Mouse (Mus musculus): ENCODE data around the gene Inpp5a. TPM values are rescaled to one million over a fixed set of nuclear protein-coding genes. Genes with fewer than 3 reads are reported as not detected.

Inpp5a gene
- polyA plus RNA-seq, 1 experiment, result 17.6 TPM

GRCm38 (mm10) chr7:139547325-139547724 lies 158.4 kb downstream of the Inpp5a start:
- no peak for TF ChIP-seq POLR2A (IDR thresholded peaks at IDR 0.05; ENCODE audit: borderline replicate concordance, extremely low read depth, insufficient read depth, insufficient read length, poor library complexity, severe bottlenecking)
- TF ChIP-seq CTCF (IDR thresholded peaks at IDR 0.05; ENCODE audit: borderline replicate concordance, extremely low read depth, insufficient read depth, insufficient read length), result no peak
- DNase-seq (ENCODE audit: low read depth), result no peak

DNA sequence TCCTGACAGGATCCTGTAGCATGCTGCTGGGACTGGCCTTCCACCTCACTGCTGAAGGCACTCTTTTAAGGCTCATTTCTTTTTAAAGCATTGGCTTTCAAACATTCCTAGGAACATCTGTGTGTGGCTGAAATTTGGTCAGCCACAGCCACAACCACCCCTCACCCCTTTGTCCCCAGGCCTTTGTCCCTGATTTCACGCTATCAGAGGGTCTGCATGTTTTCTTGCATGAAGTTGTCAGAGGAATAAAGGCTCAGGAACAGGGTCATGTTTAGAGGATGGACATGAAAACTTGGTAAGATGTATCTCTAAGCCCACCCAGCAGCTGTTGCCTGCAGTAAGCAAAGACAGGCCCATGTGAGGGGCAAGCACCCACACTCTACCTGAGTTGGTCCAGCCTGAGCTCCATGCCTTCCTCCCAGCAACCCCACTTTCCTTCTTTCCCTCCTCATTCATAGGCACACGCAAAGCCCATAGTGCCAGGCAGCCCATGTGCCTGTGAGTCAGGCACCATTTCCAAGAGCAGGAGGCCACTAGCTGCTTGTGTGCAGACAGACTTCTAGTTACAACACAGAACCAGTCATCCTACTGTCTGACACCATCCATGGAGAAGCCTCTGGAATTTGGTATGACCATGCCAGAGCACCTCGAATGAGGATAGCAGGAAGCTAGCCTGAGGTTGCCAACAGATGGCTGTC lies 161.3 kb downstream of the Inpp5a start:
- DNase-seq (ENCODE audit: low read depth), result no peak
- TF ChIP-seq CTCF (IDR thresholded peaks at IDR 0.05; ENCODE audit: borderline replicate concordance, extremely low read depth, insufficient read depth, insufficient read length) (no peak), POLR2A (IDR thresholded peaks at IDR 0.05; ENCODE audit: borderline replicate concordance, extremely low read depth, insufficient read depth, insufficient read length, poor library complexity, severe bottlenecking) (no peak)

DNA sequence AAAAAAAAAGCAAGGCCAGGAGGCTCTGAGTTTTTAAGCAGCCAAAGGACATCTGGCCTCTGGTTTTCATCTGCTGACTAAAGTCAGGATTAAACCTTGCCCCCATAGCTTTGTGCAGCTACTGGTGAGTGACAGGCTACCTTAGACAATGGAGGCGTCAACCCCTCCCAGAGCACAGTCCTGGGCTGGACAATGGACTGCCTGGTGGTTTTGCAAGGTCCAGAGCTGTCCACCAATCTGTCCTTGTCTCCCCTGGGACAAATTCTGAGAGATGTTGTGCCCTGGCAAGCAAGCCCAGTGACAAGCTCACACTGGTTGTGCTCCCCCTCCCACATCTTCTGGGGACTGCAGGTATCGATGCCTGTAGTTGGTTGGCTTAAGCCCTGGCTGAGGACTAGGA lies 162.6 kb downstream of the Inpp5a start:
- no peak for DNase-seq (ENCODE audit: low read depth)
- TF ChIP-seq CTCF (IDR thresholded peaks at IDR 0.05; ENCODE audit: borderline replicate concordance, extremely low read depth, insufficient read depth, insufficient read length), result no peak
- no peak for TF ChIP-seq POLR2A (IDR thresholded peaks at IDR 0.05; ENCODE audit: borderline replicate concordance, extremely low read depth, insufficient read depth, insufficient read length, poor library complexity, severe bottlenecking)

GRCm38 (mm10) chr7:139556331-139556730 lies 167.4 kb downstream of the Inpp5a start:
- peak; percentile 56 for DNase-seq (ENCODE audit: low read depth)
- TF ChIP-seq CTCF (IDR thresholded peaks at IDR 0.05; ENCODE audit: borderline replicate concordance, extremely low read depth, insufficient read depth, insufficient read length) (no peak), POLR2A (IDR thresholded peaks at IDR 0.05; ENCODE audit: borderline replicate concordance, extremely low read depth, insufficient read depth, insufficient read length, poor library complexity, severe bottlenecking) (no peak)

DNA sequence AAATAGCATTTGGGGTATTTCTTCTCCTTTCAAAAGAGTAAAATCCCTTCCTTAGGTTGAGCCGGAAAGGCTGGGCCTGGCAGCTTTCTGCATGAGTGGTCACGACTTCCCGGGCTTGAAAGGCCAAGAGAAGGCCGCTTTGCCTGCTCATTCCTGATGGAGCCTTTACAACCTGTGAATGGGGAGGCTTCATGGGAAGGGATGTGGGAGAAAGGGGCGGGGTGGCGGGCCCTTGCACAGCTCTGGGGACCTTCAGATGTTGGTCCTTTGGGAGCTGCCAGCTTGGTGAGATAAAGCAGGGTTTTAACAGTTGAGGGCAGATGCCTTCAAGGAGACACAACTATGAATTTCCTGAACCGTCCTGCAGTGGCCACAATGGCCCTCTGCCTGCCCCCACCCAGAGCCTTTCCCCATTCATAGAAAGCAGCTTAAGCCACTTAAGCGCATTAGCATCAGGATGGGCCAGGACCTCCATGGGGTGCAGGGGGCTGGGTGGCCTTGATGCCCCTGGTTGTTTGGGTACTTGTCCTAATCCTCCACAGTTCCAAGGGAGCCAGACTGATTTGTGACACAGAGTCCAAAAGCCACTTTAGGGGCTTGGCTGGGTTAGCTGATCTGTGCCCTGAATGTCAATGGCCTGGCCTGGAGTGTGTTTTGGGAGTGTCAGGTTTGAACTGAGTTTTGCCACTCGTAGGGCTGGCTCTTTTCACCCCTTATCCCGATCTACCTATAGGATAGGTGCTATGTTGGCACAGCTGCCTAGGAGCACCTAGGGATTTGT lies 168.0 kb downstream of the Inpp5a start:
- DNase-seq (ENCODE audit: low read depth), result peak; percentile 52
- TF ChIP-seq POLR2A (IDR thresholded peaks at IDR 0.05; ENCODE audit: borderline replicate concordance, extremely low read depth, insufficient read depth, insufficient read length, poor library complexity, severe bottlenecking) (no peak), CTCF (IDR thresholded peaks at IDR 0.05; ENCODE audit: borderline replicate concordance, extremely low read depth, insufficient read depth, insufficient read length) (no peak)

DNA sequence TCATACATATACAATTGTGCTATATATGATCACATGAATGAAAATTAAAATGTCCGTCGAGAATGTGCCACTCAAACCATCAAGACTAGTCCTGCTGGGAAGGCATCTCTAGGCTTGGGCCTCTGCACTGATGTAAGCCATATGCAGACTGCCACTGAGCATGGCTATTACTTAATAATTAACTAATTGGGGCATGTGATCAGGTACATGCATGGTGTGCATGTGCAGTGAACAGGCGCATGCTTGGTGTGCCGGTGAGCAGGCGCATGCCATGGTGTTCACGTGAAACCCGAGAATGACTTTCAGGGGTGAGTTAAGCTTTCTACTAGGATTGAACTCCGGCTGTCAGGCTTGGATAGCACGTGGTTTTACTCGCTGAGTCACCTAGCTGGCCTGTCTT lies 170.8 kb downstream of the Inpp5a start:
- DNase-seq (ENCODE audit: low read depth), result no peak
- TF ChIP-seq POLR2A (IDR thresholded peaks at IDR 0.05; ENCODE audit: borderline replicate concordance, extremely low read depth, insufficient read depth, insufficient read length, poor library complexity, severe bottlenecking), result no peak
- no peak for TF ChIP-seq CTCF (IDR thresholded peaks at IDR 0.05; ENCODE audit: borderline replicate concordance, extremely low read depth, insufficient read depth, insufficient read length)

GRCm38 (mm10) chr7:139563425-139563824 lies 174.5 kb downstream of the Inpp5a start:
- no peak for DNase-seq (ENCODE audit: low read depth)

DNA sequence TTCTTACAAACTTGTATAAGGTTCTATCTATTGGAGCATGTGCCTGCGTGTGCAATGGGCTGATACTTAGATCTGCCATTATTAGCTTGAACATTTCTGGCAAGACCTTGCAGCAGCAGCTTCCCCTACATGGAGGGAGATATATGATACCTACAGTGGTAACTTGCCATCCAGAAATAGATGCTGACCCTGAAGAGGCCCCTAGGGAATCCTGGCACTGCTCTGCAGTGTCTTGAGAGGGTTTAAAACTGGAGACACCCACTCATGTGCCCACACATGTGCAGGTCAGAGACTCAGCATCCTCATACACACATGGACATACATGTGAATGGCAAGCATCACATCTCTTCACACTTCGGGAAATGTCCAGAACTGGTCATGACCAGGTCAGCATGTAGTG lies 175.3 kb downstream of the Inpp5a start:
- DNase-seq (ENCODE audit: low read depth), result no peak
- TF ChIP-seq CTCF (IDR thresholded peaks at IDR 0.05; ENCODE audit: borderline replicate concordance, extremely low read depth, insufficient read depth, insufficient read length), result no peak
- no peak for TF ChIP-seq POLR2A (IDR thresholded peaks at IDR 0.05; ENCODE audit: borderline replicate concordance, extremely low read depth, insufficient read depth, insufficient read length, poor library complexity, severe bottlenecking)

More at GRCm38 (mm10) chr7:139563425-139563824, 174.5 kb downstream of the Inpp5a start:
- TF ChIP-seq POLR2A (IDR thresholded peaks at IDR 0.05; ENCODE audit: borderline replicate concordance, extremely low read depth, insufficient read depth, insufficient read length, poor library complexity, severe bottlenecking) (no peak), CTCF (IDR thresholded peaks at IDR 0.05; ENCODE audit: borderline replicate concordance, extremely low read depth, insufficient read depth, insufficient read length) (no peak)

- no peak for TF ChIP-seq POLR2A (IDR thresholded peaks at IDR 0.05; ENCODE audit: borderline replicate concordance, extremely low read depth, insufficient read depth, insufficient read length, poor library complexity, severe bottlenecking)
- no peak for TF ChIP-seq CTCF (IDR thresholded peaks at IDR 0.05; ENCODE audit: borderline replicate concordance, extremely low read depth, insufficient read depth, insufficient read length)
- DNase-seq (ENCODE audit: low read depth), result no peak
Observed at GRCm38 (mm10) chr7:139565998-139566397, 177.1 kb downstream of the Inpp5a start.

- no peak for DNase-seq (ENCODE audit: low read depth)
Observed at GRCm38 (mm10) chr7:139566533-139566932, 177.6 kb downstream of the Inpp5a start.

DNA sequence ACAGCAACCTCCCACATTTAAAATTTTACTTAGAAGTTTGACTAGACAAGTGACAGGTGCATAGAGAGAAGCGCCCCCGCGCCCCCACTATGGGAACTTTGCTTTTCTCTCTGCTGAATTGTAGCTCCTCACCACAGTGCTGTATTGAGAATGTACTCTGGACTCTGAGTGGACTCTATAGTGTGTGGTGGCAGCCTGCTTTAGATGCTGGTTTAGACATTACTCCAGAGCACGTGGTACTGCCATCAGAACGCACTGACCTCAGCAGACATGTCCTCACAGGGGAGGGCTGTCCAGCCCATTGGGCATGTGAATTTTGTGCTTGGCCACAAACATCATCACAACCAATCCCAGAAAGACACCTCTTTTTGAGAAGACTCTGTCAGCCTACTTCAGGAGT lies 181.9 kb downstream of the Inpp5a start:
- no peak for TF ChIP-seq POLR2A (IDR thresholded peaks at IDR 0.05; ENCODE audit: borderline replicate concordance, extremely low read depth, insufficient read depth, insufficient read length, poor library complexity, severe bottlenecking)
- TF ChIP-seq CTCF (IDR thresholded peaks at IDR 0.05; ENCODE audit: borderline replicate concordance, extremely low read depth, insufficient read depth, insufficient read length), result no peak
- no peak for DNase-seq (ENCODE audit: low read depth)

More at GRCm38 (mm10) chr7:139566533-139566932, 177.6 kb downstream of the Inpp5a start:
- no peak for TF ChIP-seq CTCF (IDR thresholded peaks at IDR 0.05; ENCODE audit: borderline replicate concordance, extremely low read depth, insufficient read depth, insufficient read length)
- TF ChIP-seq POLR2A (IDR thresholded peaks at IDR 0.05; ENCODE audit: borderline replicate concordance, extremely low read depth, insufficient read depth, insufficient read length, poor library complexity, severe bottlenecking), result no peak

All from brain, embryonic 14.5 days (tissue).